Mouse (Mus musculus) right cerebral cortex, adult 2 months (tissue): ENCODE data around the gene Pdlim7.

Source experiments
- DNase-seq, 2 experiments: peaks; one replicate each; pipeline ENCODE4 v3.0.0; 2021 to 2022; ENCODE audit warnings: low spot score in 2 of 2

Pdlim7 gene

DNA sequence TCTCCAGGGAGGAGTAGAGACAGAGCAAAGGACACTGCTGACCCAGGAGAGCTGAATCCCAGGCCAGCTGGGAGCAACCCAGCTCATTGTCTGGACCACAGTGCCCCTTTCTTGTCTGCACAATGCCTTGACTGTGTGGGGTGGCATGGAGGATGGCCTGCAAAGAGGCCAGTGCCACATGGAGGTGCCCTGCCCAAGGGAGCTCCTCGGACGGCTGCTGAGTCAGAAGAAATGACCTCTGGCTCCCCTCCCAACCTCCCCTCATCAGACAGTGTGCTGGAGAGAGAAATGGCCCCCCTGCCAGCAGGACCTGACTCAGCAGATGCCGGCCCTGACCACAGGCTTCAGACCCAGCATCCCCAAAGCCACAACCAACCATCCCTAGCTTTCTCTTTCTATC is 48.3 kb downstream of the Pdlim7 start:
- DNase-seq: no peak

DNA sequence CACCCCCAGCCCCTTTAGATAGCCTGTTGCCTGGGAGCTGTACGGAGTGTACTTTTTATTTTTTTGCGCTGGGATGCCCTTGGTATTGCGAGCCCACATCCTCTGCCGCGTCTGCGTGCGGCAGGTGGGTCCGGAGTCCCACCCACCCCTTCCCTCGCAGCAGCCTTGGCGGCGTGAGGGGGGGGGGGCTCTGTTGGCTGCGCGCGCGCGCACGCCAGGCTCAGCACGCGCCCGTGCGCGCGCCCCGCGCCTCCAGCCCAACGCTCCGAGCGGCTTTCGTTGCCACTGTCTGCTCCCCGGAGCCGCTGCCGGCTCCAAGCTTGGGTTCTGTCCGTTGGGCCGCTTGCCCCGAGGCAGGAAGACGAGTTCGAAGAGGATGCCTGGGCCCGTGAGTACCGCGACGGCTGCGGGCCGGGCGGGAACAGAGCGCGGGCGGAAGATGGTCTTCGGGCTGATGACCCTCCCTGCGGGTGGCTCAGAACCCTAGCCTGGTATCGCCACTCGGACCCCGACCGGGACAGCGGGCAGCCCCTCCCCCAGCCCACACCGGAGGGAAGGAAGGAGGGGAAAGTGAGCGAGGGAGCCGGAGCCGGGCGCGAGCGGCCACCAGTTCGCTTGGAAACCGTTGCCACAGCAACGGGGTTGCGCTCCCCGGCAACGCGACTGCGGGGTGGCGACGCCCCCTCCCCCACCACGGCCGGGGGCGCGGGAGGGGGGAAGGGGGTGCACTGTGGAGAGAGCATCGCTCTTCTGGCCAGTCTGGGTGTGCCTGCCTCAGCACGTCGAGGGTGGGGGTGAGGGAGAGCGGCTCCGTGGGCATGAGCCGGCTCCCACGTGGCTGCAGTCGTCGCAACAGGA is 49.2 kb downstream of the Pdlim7 start, which contains the start of gene Prr7:
Gene Prr7 (plus strand): TSS at position 241 of the 858 bp plus-strand sequence.
- DNase-seq: peak; percentile 70 to 78

DNA sequence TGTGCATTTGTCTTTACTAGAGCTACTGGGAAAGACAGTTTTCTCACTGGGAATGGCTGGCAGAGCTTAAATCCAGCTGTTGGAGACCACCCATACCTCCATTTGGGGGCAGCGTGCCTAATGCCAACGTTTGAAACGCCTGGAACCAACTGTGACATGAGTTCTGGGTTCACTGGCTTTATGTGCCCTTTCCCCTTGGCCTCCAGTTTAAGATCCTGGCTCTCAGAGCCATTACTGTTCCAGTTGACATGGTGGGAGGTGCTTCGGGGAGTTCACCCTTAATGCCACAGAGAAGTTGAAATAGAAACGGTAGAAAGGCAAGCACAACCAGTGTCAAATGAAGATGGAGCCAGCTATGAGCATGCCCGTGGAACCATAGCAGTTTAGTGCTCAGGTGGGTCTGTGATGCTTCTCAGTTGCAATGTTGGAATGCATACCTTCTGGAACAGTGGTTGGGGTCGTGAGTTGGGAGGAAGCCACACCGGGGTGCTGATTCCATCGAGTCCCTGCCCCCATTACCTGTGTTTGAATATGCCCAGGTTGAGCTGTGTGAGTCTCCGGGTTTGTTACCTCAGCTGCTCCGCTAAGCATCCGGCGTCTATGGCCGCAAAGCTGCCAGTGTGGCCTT is 50.0 kb downstream of the Pdlim7 start:
- peak in 1 of 2 experiments; percentile 53 for DNase-seq

DNA sequence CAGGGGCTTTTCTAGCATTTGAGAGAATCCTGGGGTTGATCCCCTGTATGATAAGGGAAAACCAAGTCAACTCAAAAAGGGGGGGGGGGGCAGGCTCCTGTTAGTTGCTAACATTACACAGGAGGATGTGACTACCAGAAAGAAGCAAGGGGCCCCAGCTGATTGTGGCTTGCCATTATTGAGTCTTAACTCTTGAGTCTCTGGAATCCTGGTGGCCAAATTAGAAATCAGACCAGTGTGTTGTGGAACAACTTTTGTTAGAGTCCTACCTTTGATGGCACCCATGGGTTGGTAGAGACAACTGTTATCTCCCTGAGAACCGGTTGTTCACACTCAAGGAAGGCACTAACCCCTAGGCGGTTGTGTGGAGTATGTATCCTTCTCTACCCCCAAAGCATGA is 50.5 kb downstream of the Pdlim7 start:
- no peak for DNase-seq

DNA sequence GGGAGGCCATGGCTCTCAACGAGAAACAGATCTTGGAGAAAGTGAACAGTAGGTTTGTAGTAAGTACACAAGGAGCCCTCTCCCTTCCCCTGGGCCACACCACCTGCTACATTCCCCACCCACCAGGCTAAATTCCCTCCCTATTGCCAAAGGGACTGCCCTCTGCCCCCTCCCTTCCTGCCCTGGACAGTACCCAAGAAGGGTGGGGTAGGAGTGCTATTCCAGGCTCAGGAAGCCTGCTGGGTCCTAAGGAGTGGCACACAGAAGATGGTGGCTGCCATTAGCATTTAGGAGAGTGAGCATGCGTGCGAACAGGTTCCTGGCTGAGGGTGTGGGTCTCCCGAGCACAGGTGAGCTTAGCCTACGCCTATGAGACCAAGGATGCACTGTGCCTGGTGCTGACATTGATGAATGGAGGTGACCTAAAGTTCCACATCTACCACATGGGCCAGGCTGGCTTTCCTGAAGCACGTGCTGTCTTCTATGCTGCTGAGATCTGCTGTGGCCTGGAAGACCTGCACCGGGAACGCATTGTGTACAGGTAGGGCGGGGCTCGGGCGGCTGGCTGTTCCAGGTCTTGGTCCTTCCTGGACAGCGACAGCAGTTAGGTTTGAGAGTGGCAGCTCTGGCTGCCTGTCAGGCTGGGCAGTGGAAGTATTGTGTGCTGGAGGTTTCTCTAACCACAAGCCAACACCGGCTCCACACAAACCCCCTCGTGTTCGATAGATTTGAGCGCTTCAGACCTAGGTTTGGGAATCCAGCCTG is 61.5 kb downstream of the Pdlim7 start:
- no peak for DNase-seq

DNA sequence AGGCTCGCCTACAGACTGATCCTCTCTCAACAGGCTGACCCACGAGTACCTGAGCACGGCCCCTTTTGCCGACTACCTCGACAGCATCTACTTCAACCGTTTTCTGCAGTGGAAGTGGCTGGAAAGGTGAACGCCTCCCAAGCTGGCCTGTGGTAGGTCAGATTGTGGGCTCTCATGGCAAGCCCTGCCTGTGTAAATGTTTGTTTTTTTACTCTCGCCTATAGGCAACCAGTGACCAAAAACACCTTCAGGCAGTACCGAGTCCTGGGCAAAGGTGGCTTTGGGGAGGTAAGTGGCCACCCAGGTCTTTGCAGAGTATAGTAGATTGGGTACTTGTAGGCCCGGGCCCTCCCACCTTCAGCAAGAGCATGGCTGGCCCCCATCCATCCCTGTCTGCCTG is 62.2 kb downstream of the Pdlim7 start:
- no peak for DNase-seq

DNA sequence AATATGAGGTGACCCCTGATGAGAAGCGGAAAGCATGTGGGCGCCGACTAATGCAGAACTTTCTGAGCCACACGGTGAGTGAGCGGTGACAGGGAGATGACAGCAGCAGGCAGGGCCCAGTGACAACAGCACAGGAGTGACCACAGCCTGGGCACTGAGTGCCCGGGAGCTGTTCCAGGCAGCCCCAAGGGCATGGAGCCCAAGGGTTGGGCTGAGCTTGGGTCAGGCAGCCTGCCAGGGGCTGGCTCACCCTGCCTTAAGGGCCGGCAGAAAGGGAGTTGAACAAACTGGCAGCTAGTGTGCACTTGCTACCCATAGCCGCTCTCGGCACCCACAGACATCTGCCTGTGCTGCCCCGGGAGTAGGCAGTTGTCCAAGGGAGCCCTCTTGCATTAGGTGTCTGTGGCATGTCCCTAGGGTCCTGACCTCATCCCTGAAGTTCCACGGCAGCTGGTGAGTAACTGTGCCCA is 62.9 kb downstream of the Pdlim7 start:
- no peak for DNase-seq

DNA sequence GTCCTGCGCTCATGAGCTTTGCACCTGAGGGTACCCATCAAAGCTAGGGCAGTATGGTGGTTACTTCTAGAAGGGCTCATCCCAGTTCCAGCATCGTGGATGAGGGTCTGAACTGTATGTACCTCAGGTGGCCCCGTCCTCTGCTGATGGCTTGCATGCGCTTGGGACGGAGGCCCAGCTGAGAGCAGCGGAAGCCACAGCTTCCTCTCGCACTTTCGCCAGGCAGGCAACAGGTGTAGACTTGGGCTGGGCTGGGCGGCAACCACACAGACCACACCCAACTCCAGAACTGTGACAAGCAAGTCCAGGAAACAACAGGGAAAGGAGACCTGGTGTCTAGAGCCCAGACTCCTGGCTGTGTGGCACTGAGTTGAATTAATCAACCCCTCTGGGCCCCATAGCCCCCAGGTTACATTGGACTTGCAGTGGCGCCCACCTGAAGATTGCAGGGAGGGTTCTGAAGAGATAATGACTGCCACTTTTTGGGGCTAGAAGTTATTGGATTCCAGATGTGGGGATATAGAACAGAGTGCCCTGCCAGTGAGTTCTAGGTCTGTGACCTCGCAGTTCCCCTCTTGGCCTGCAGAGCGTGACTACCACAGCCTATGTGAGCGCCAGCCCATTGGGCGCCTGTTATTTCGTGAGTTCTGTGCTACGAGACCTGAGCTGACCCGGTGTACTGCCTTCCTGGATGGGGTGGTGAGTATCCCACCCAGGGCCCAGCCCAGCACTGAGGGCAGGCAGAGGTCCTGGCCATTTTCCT is 63.6 kb downstream of the Pdlim7 start:
- no peak for DNase-seq

DNA sequence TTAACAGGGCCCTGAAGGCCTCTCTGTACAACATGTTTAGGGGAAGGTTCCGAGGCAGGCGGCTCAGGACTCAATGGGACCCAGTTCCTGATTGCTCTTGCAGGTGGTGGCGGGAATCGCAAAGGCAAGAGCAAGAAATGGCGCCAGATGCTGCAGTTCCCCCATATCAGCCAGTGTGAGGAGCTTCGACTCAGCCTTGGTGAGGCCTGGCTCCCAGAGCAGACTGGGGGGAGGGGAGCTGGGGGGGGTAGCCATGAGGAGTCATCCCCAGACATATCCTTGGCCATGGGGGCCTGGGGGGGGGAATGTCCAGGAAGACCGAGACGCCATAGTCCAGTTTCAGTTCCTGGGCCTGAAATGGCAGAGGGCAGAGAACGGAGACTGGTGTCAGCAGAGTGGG is 64.3 kb downstream of the Pdlim7 start:
- DNase-seq: no peak

DNA sequence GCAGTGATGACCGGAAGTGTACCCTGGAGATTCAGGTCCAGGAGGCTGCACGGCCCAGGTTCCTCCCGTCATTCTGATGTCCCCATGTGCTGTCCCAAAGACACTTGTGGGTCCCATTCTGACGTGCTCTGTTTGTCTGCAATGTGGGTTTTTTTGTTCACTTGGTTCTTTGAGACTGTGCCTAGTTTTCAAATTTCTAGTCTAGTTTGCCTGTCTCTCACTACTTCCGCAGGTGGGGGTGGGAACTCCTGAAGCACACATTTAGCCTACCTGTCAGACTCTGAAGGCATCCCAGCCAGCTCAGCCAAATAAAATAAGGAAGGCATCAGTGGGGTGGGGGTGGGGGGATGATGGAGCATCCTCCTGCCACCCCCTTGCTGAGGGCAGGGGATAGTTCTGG is 65.3 kb downstream of the Pdlim7 start:
- DNase-seq: no peak

DNA sequence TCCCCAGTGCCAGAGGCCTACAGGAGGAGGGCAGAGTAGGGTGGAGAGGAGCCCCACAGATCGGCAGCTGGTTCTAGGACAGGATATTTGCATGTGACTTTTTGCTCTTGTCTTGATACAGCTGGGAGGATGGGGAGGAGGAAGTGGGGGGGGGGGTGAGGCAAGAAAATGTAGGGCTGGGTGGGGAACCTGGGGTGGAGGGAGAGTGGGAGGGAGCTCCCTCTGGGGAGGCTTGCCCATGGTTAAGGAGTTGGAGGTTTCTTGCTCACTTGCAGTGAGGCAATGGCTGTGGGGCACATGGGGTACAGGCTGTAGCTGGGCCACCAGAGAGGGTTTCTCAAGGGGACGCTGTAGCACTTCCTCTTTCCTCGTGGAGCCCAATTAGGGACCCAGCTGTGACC is 65.9 kb downstream of the Pdlim7 start:
- no peak for DNase-seq

DNA sequence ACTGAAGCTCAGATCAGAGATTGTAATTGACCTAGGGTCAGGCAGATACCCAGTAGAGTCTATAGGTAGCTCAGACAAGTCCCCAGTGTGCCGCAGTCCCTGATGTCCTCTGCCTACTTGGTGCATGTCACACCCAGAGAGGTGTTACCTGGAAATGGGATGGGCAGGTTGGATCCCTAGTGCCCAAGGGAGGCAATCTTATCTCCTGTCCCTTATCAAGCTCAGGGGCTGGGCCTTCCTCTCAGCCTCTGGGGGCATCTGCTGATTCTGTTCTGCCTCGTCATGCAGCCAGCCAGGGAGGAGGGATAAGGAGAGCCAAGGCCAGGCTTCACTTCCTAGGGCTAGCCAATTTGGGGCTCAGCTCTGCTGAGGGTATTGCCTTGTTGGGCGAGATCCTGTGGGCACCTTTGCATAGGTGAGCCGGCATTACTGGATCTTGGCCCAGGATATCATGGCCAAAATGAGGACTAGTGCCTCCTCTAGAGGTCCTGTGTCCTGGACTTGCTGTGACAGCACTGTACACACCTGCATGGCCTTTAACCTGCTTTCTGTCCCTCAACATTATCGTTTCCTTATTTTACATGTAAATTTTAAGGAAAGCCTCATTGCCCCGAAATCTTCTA is 66.9 kb downstream of the Pdlim7 start:
- no peak for DNase-seq
